Mouse (Mus musculus) layer of hippocampus, postnatal 10 days (tissue): ENCODE measurements around the gene Nr1i3. TPM values are rescaled to one million over a fixed set of nuclear protein-coding genes. Genes with fewer than 3 reads are reported as not detected.

ENCODE experiments used
- total RNA-seq, 2 experiments: library from RNA; stranded (reverse); gene quantifications; 2 replicates each; pipeline ENCODE4 v1.2.3; 2021

The Nr1i3 gene
- total RNA-seq, 2 experiments from 2014 or later: not detected

Other genes starting within 250 kb of the Nr1i3 start
- gene Fcgr2b, start 237.4 kb upstream of the Nr1i3 start, total RNA-seq: 1 to 10 TPM; 2.5 to 4.3 TPM
- gene Fcgr4, start 195.1 kb upstream of the Nr1i3 start, total RNA-seq: not detected
- gene Fcgr3, start 149.0 kb upstream of the Nr1i3 start, total RNA-seq: 10 to 100 TPM; 10.5 to 12.7 TPM
- 1 to 10 TPM; 3.1 to 3.3 TPM for gene Cfap126, start 100.1 kb upstream of the Nr1i3 start, total RNA-seq
- 100 to 1,000 TPM; 223 to 233 TPM for gene Sdhc, start 63.4 kb upstream of the Nr1i3 start, total RNA-seq
- gene Mpz, start 63.3 kb upstream of the Nr1i3 start, total RNA-seq: not detected
- 10 to 100 TPM; 16.9 to 18.0 TPM for gene Pcp4l1, start 17.7 kb upstream of the Nr1i3 start, total RNA-seq
- 10 to 100 TPM; 65.5 to 66.3 TPM for gene Tomm40l, start 8.5 kb downstream of the Nr1i3 start, total RNA-seq
- 1 to 10 TPM; 2.1 to 4.6 TPM for gene Apoa2, start 11.1 kb downstream of the Nr1i3 start, total RNA-seq
- 10 to 100 TPM; 15.2 to 16.7 TPM for gene Fcer1g, start 20.4 kb downstream of the Nr1i3 start, total RNA-seq
- gene Adamts4, start 36.5 kb downstream of the Nr1i3 start, total RNA-seq: 1 to 10 TPM; 5.6 to 7.1 TPM
- gene Ndufs2, start 37.4 kb downstream of the Nr1i3 start, total RNA-seq: 100 to 1,000 TPM; 235 to 249 TPM
- 10 to 100 TPM; 65.4 to 67.1 TPM for gene B4galt3, start 56.4 kb downstream of the Nr1i3 start, total RNA-seq
- gene Ppox, start 67.2 kb downstream of the Nr1i3 start, total RNA-seq: 10 to 100 TPM; 28.8 to 30.0 TPM
- gene Usp21, start 74.0 kb downstream of the Nr1i3 start, total RNA-seq: 10 to 100 TPM; 49.0 to 57.3 TPM
- gene Ufc1, start 81.1 kb downstream of the Nr1i3 start, total RNA-seq: 100 to 1,000 TPM; 102 to 114 TPM
- gene Dedd, start 115.2 kb downstream of the Nr1i3 start, total RNA-seq: 10 to 100 TPM; 30.9 to 33.7 TPM
- gene Nit1, start 131.7 kb downstream of the Nr1i3 start, total RNA-seq: 10 to 100 TPM; 37.7 to 42.8 TPM
- 100 to 1,000 TPM; 135 to 165 TPM for gene Pfdn2, start 131.7 kb downstream of the Nr1i3 start, total RNA-seq
- 1 to 10 TPM; 6.3 to 8.6 TPM for gene Klhdc9, start 146.8 kb downstream of the Nr1i3 start, total RNA-seq
- gene Nectin4, start 156.1 kb downstream of the Nr1i3 start, total RNA-seq: 1 to 10 TPM; 1.8 to 1.9 TPM
- gene Arhgap30, start 175.0 kb downstream of the Nr1i3 start, total RNA-seq: 1 to 10 TPM; 1.9 to 2.1 TPM
- gene Usf1, start 197.3 kb downstream of the Nr1i3 start, total RNA-seq: 100 to 1,000 TPM; 114 to 121 TPM
- 1 to 10 TPM; 2.1 to 3.5 TPM for gene Tstd1, start 204.9 kb downstream of the Nr1i3 start, total RNA-seq
- gene F11r, start 223.6 kb downstream of the Nr1i3 start, total RNA-seq: 1 to 10 TPM; 5.5 to 7.8 TPM